Mouse (Mus musculus) T-helper 2 cell (primary cell): ENCODE measurements around the gene Ubac2.

Experiments used
- in situ Hi-C: fragments of 300-600 bp; cut with MboI, MseI; formaldehyde crosslinking; loops from one replicate; pipeline ENCODE4 v1.15.1; 2025; ENCODE audit warnings: high pct_unique_total_duplicates

Gene Ubac2

GRCm38 (mm10) chr14:121996786-121997185 lies 118.4 kb downstream of the Ubac2 start:
- in situ Hi-C loops, result no loop called here

GRCm38 (mm10) chr14:121999455-121999854 lies 121.0 kb downstream of the Ubac2 start:
- in situ Hi-C loops, result no loop called here

- in situ Hi-C loops, result loop anchor here (10.0 kb wide), 1 partner anchor 54 kb away; no protein-coding TSS in a partner anchor
Observed at GRCm38 (mm10) chr14:122000346-122001105, 122.1 kb downstream of the Ubac2 start.

DNA sequence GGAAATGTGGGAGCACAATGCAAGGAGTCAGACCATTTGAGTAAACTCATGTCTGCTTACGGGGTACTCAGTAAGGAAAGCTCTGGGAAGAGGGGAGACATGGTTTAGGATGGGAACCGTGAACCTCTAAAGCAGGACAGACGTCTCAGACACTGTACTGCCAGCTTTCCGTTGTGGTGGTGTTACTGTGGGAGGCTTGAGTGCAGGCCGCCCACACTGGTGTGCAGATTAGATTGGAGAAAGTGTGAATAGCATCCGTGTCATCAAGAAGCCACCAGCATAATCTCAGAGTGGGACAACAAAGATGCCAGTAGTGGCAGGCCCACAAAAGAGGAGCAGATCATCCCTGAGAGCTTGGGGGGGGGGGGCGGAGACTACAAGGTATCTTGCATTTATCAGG lies 123.8 kb downstream of the Ubac2 start:
- in situ Hi-C loops, result loop anchor here (10.0 kb wide), 1 partner anchor 53 kb away; no protein-coding TSS in a partner anchor

DNA sequence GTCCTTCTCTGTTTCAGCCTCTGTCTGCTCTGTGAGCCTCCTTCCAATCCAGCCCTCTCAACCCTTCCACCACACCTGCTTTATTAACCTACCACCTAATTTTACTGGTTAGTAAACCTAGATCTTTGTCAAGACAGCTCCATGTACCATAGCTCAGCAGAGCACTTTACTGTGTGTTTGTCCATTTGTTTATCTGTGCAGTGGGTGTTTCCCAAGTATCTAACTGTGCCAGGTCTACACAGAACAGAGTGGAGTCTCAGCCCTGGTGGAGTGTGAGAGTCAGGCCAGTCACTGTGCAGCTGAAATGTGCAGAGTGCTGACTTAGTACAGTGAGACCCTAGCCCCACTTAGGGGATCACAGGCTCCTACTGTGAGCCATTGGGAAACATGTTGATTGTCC lies 125.4 kb downstream of the Ubac2 start:
- in situ Hi-C loops, result loop anchor here (10.0 kb wide), 1 partner anchor 51 kb away; no protein-coding TSS in a partner anchor

DNA sequence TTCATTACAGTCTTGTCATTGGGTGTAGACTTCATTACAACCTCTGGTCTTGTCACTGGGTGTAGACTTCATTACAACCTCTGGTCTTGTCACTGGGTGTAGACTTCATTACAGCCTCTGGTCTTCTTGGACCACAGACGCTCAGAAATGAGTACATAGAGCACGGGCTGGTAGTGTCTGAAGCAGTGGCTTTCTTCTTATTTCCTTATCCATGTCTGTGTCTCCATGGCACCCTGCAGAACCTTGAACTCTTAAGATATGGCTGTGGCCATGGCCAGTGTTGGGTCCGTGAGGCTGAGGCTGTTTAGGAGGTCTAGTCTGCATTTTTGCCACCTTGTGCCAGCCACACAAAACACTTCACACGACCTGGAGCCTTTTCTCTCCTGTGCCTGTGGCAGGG lies 129.8 kb downstream of the Ubac2 start:
- in situ Hi-C loops, result loop anchor here (10.0 kb wide), 1 partner anchor 47 kb away; no protein-coding TSS in a partner anchor

- in situ Hi-C loops, result loop anchor here (10.0 kb wide), 1 partner anchor 45 kb away; no protein-coding TSS in a partner anchor
Observed at GRCm38 (mm10) chr14:122009502-122009901, 131.1 kb downstream of the Ubac2 start.

- in situ Hi-C loops, result loop anchor here (5.0 kb wide), 1 partner anchor 83 kb away; no protein-coding TSS in a partner anchor
Observed at GRCm38 (mm10) chr14:122010301-122010700, 131.9 kb downstream of the Ubac2 start.

GRCm38 (mm10) chr14:122011768-122012167 lies 133.3 kb downstream of the Ubac2 start:
- in situ Hi-C loops, result loop anchor here (5.0 kb wide), 1 partner anchor 84 kb away; no protein-coding TSS in a partner anchor

GRCm38 (mm10) chr14:122012193-122012592 lies 133.8 kb downstream of the Ubac2 start:
- in situ Hi-C loops, result loop anchor here (5.0 kb wide), 1 partner anchor 85 kb away; no protein-coding TSS in a partner anchor

- in situ Hi-C loops, result loop anchor here (5.0 kb wide), 1 partner anchor 86 kb away; no protein-coding TSS in a partner anchor
Observed at GRCm38 (mm10) chr14:122012814-122013213, 134.4 kb downstream of the Ubac2 start.

- in situ Hi-C loops, result loop anchor here (5.0 kb wide), 1 partner anchor 86 kb away; no protein-coding TSS in a partner anchor
Observed at GRCm38 (mm10) chr14:122013417-122013951, 135.1 kb downstream of the Ubac2 start.

GRCm38 (mm10) chr14:122017958-122018357 lies 139.5 kb downstream of the Ubac2 start:
- in situ Hi-C loops, result no loop called here

- in situ Hi-C loops, result no loop called here
Observed at GRCm38 (mm10) chr14:122019389-122019788, 141.0 kb downstream of the Ubac2 start.

GRCm38 (mm10) chr14:122020567-122020966 lies 142.1 kb downstream of the Ubac2 start:
- in situ Hi-C loops, result no loop called here

GRCm38 (mm10) chr14:122023054-122023453 lies 144.6 kb downstream of the Ubac2 start:
- in situ Hi-C loops, result no loop called here

DNA sequence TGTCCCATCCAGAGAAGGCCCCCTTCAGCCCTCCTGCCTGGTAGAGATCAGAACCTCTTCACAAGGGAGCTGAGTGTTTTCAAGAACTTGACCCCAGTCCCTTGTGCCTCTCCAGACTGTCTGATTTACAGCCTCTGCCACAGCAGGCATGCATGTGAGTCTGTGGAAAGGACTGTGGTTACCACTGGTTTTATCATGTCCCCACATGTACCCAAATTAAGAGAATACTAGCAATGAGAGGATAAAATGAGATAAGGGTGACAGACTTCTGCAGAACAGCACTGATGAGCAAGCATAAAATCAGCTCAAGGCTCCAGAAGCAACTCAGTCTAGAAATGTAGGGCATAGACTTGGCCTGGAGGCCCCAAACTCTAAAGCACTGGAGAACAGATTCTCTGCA lies 145.5 kb downstream of the Ubac2 start:
- in situ Hi-C loops, result no loop called here

GRCm38 (mm10) chr14:122028926-122029745 lies 150.7 kb downstream of the Ubac2 start:
- in situ Hi-C loops, result no loop called here

DNA sequence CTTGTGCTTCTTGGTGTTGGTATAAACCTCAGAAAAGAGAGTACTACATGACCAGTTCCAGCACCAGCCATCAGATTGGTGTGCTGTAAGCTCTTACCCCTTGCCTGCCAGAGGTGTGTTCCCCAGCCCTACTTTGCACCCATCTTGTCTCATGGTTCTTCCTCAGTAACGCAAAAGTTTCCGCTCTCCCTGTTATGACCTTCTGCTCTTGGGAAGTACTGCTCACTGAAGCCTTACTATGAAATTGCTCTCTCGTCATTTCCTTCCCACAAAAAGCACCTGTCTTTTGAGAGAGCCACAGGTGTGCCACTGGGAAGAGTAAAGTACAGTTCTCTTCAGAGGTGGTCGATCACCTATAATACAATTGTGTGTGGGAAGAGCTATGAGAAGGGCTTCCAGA lies 151.4 kb downstream of the Ubac2 start:
- in situ Hi-C loops, result no loop called here

DNA sequence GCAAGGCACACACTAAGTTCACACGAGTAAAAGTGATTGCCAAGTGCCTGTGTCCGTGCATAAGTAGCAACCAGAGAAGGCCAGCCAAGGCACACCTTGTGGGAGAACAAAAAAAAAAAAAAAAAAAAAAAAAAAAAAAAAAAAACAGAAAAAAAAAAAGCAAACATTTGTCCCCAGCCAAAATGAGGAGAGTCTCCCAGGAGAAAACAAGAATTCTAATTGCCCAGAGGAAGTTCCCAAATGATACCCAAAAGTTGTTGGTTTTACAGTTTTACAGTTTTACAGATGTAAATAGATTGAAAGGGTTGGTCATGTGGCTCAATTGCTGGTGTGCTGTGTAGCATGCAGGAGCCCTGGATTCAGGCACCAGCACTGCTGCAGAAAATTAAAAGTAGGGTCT lies 153.6 kb downstream of the Ubac2 start:
- in situ Hi-C loops, result no loop called here

DNA sequence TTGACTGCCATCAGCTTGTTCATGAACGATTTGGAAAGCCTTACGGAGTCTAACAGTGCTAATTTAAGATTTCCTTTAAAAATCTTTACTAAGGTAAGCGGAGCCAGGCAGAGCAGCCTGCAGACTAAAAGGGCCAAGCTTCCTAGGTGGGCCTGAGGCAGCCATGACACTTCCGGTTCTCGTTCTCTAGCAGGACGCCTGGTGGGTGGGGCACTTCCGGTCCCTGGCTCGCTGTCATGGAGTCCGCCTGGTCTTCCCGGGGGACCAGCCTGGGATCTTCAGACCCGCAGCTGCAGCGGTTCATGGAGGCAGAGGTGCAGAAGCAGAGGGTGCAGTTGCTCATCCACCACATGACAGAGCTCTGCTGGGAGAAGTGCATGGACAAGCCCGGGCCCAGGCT lies 156.0 kb downstream of the Ubac2 start, which contains the start of gene Timm8a2:
Timm8a2 (plus strand) TSS at position 224 of the 400 bp plus-strand sequence.
- in situ Hi-C loops, result no loop called here

DNA sequence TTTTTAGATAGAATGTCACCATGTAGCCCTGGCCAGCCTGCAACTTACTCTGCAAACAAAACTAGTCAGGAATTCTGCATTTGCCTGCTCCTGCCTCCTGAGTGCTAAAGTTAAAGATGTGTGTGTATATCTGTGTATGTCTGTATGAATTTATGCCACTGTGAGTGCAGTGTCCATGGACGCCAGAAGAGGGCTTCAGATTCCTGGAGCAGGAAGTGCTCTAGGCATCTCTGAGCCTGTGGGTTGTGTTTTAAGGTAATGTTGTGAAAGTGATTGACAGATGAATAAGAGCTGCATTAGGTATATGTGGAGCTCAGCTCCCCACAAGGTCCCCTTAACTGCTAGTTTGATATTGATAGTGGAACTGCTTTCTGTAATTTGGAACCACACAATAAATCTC lies 156.8 kb downstream of the Ubac2 start:
- in situ Hi-C loops, result no loop called here
